ENCODE assay signal across 9 mouse cellular contexts in genomic region chr10:80506222-80506621, GRCm38 (mm10). TPM values are rescaled to one million over a fixed set of nuclear protein-coding genes. Genes with fewer than 3 reads are reported as not detected.
DNase-seq lines count a peak whose midpoint lies in the region; ATAC-seq and TF ChIP-seq lines count a peak whose summit lies in the region.
"Had no signal": no experiment of that assay in that cellular context is flagged by ENCODE, and none has a peak within 500 bp of the region (broad histone marks: within the 10 kb centered on the region; RNA-seq: fewer than 3 reads in every experiment).

No protein-coding gene starts in this region.

- peaks cover 76% of the 10 kb centered on the region for H3K27me3 ChIP-seq in heart, embryonic 12.5 days (replicated peaks)
- peaks cover 88% of the 10 kb centered on the region for H3K27me3 ChIP-seq in forebrain, embryonic 12.5 days

- peaks cover 21% of the 10 kb centered on the region for H3K4me1 ChIP-seq in heart, embryonic 12.5 days (replicated peaks)
- H3K4me1 ChIP-seq in forebrain, embryonic 12.5 days: peaks cover 14% of the 10 kb centered on the region

- H3K4me2 ChIP-seq in heart, embryonic 12.5 days: no peak overlapping the region
- no peak overlapping the region for H3K4me2 ChIP-seq in forebrain, embryonic 12.5 days
- H3K4me2 ChIP-seq: liver, embryonic 15.5 days had no signal

- no peaks in the 10 kb centered on the region for H3K9me3 ChIP-seq in heart, embryonic 12.5 days (replicated peaks)
- no peaks in the 10 kb centered on the region for H3K9me3 ChIP-seq in forebrain, embryonic 12.5 days
- H3K9me3 ChIP-seq: liver, embryonic 15.5 days had no signal

- peak; percentile 89 for TF ChIP-seq CTCF in brain, embryonic 14.5 days (IDR thresholded peaks at IDR 0.05; ENCODE audit: borderline replicate concordance, extremely low read depth, insufficient read depth, insufficient read length)

- ATAC-seq in heart, embryonic 12.5 days (ENCODE audit: insufficient number of reproducible peaks, low FRiP score): no peak
- peak; percentile 64 for ATAC-seq in CD4-positive, CD25-positive, alpha-beta regulatory T cell, adult 4 months
- ATAC-seq in forebrain, embryonic 12.5 days (ENCODE audit: low FRiP score): 0 out of 2 replicates have a peak, but pooled peaks have one; percentile 25

- no peak overlapping the region for H3K27ac ChIP-seq in heart, embryonic 12.5 days (ENCODE audit: poor library complexity, severe bottlenecking)
- no peak overlapping the region for H3K27ac ChIP-seq in forebrain, embryonic 12.5 days
- H3K27ac ChIP-seq: liver, embryonic 15.5 days had no signal

- H3K9ac ChIP-seq in heart, embryonic 12.5 days: no peak overlapping the region
- no peak overlapping the region for H3K9ac ChIP-seq in forebrain, embryonic 12.5 days
- H3K9ac ChIP-seq: liver, embryonic 15.5 days had no signal

- no peaks in the 10 kb centered on the region for H3K36me3 ChIP-seq in heart, embryonic 12.5 days
- no peaks in the 10 kb centered on the region for H3K36me3 ChIP-seq in forebrain, embryonic 12.5 days (replicated peaks)
- H3K36me3 ChIP-seq: liver, embryonic 15.5 days had no signal

- H3K4me3 ChIP-seq in heart, embryonic 12.5 days: no peak overlapping the region
- no peak overlapping the region for H3K4me3 ChIP-seq in forebrain, embryonic 12.5 days (replicated peaks)
- H3K4me3 ChIP-seq: liver, embryonic 15.5 days had no signal

- no peak for TF ChIP-seq POLR2A in brain, embryonic 14.5 days (IDR thresholded peaks at IDR 0.05; ENCODE audit: borderline replicate concordance, extremely low read depth, insufficient read depth, insufficient read length, poor library complexity, severe bottlenecking)

- DNase-seq in heart, adult 8-10 months (ENCODE audit: low spot score): peak; percentile 53
- DNase-seq in brain, embryonic 14.5 days (ENCODE audit: low read depth): peak; percentile 67
- peak; percentile 62 to 87 for DNase-seq in kidney, postnatal 36 days
- DNase-seq in lung, postnatal 10 days: peak; percentile 78
- peak; percentile 30 to 70 for DNase-seq in spleen, adult 18-20 months

- 2% methylated on average over 11 of the region's 11 CpGs for WGBS in heart, embryonic 12.5 days
- 0% methylated on average over 11 of the region's 11 CpGs for WGBS in forebrain, embryonic 12.5 days

RNA-seq across cellular contexts. Expression of gene Onecut3, which starts 11.6 kb away (rescaled TPM):
- under 1 TPM in 1 of 4 experiments, not detected in 3; 0.09 TPM for total RNA-seq in heart, adult 8-10 months (2022)
- not detected in 2 replicates for polyA plus RNA-seq in heart, embryonic 12.5 days (2016; fragmentation: Nextera tagmentation; extraction: Ambion mirVana)
- not detected for polyA plus RNA-seq in CD4-positive, CD25-positive, alpha-beta regulatory T cell, adult 4 months (2017; shearing (Covaris generic))
- polyA plus RNA-seq in brain, embryonic 14.5 days (2012; rRNA removed): 5.0 and 10.9 TPM in 2 replicates
- polyA plus RNA-seq in forebrain, embryonic 12.5 days (2016; fragmentation: Nextera tagmentation; extraction: Ambion mirVana): 0.68 and 0.83 TPM in 2 replicates
- polyA plus RNA-seq: liver, embryonic 15.5 days had no signal

RNA-seq across cellular contexts. Expression of gene Atp8b3, which starts 32.7 kb away (rescaled TPM):
- not detected for total RNA-seq in heart, adult 8-10 months (2022)
- polyA plus RNA-seq in heart, embryonic 12.5 days (2016; fragmentation: Nextera tagmentation; extraction: Ambion mirVana): 0.05 and 0.17 TPM in 2 replicates
- polyA plus RNA-seq in CD4-positive, CD25-positive, alpha-beta regulatory T cell, adult 4 months (2017; shearing (Covaris generic)): not detected
- polyA plus RNA-seq in brain, embryonic 14.5 days (2012; rRNA removed): 0.76 and 0.86 TPM in 2 replicates
- polyA plus RNA-seq in forebrain, embryonic 12.5 days (2016; fragmentation: Nextera tagmentation; extraction: Ambion mirVana): 0.46 and 0.64 TPM in 2 replicates
- polyA plus RNA-seq: liver, embryonic 15.5 days had no signal

RNA-seq across cellular contexts. Expression of gene Rexo1, which starts 55.1 kb away (rescaled TPM):
- total RNA-seq in heart, adult 8-10 months (2022): 10 to 100 TPM; 10.7 to 15.0 (median 12.2) TPM
- 21.5 and 22.2 TPM in 2 replicates for polyA plus RNA-seq in heart, embryonic 12.5 days (2016; fragmentation: Nextera tagmentation; extraction: Ambion mirVana)
- 10 to 100 TPM; 13.6 to 16.4 TPM for polyA plus RNA-seq in CD4-positive, CD25-positive, alpha-beta regulatory T cell, adult 4 months (2017; shearing (Covaris generic))
- polyA plus RNA-seq in brain, embryonic 14.5 days (2012; rRNA removed): 59.9 and 72.0 TPM in 2 replicates
- 31.0 and 36.0 TPM in 2 replicates for polyA plus RNA-seq in forebrain, embryonic 12.5 days (2016; fragmentation: Nextera tagmentation; extraction: Ambion mirVana)
